Mouse (Mus musculus): ENCODE data around the gene Phf21a. TPM values are rescaled to one million over a fixed set of nuclear protein-coding genes. Genes with fewer than 3 reads are reported as not detected.

Gene Phf21a
- polyA plus RNA-seq, 1 experiment from 2014 or later, result 34.9 TPM

- Histone ChIP-seq H3K9ac (no peak overlapping the region), H3K4me3 (no peak overlapping the region), H3K4me2 (no peak overlapping the region), H3K36me3 (peaks cover 83% of the 10 kb centered on the region), H3K9me3 (no peaks in the 10 kb centered on the region), H3K27ac (no peak overlapping the region), H3K27me3 (no peaks in the 10 kb centered on the region), H3K4me1 (no peaks in the 10 kb centered on the region)
- 46% methylated on average over 5 of the region's 5 CpGs for WGBS
- ATAC-seq (ENCODE audit: insufficient number of reproducible peaks, low FRiP score, low TSS enrichment, low read depth), result no peak
Observed at GRCm38 (mm10) chr2:92350686-92351085, 257.8 kb downstream of the Phf21a start.

- Histone ChIP-seq H3K9me3 (no peaks in the 10 kb centered on the region), H3K27ac (no peak overlapping the region), H3K4me2 (no peak overlapping the region), H3K9ac (no peak overlapping the region), H3K27me3 (no peaks in the 10 kb centered on the region), H3K36me3 (peaks cover 87% of the 10 kb centered on the region), H3K4me3 (no peak overlapping the region), H3K4me1 (no peaks in the 10 kb centered on the region)
- ATAC-seq (ENCODE audit: insufficient number of reproducible peaks, low FRiP score, low TSS enrichment, low read depth), result no peak
- WGBS, result 76% methylated on average over 5 of the region's 5 CpGs
Observed at GRCm38 (mm10) chr2:92353402-92353801, 260.5 kb downstream of the Phf21a start.

GRCm38 (mm10) chr2:92354224-92354623 lies 261.3 kb downstream of the Phf21a start:
- H3K4me1 ChIP-seq, result no peaks in the 10 kb centered on the region
- no peaks in the 10 kb centered on the region for H3K9me3 ChIP-seq
- ATAC-seq (ENCODE audit: insufficient number of reproducible peaks, low FRiP score, low TSS enrichment, low read depth), result no peak
- H3K27me3 ChIP-seq, result no peaks in the 10 kb centered on the region
- H3K36me3 ChIP-seq, result peaks cover 87% of the 10 kb centered on the region
- H3K4me2 ChIP-seq, result no peak overlapping the region
- no peak overlapping the region for H3K9ac ChIP-seq
- H3K4me3 ChIP-seq, result no peak overlapping the region
- no peak overlapping the region for H3K27ac ChIP-seq
- WGBS, result 45% methylated on average over 6 of the region's 6 CpGs

GRCm38 (mm10) chr2:92359301-92359700 lies 266.4 kb downstream of the Phf21a start:
- WGBS, result 86% methylated on average over 2 of the region's 2 CpGs
- no peak overlapping the region for H3K4me2 ChIP-seq
- no peak overlapping the region for H3K4me3 ChIP-seq
- ATAC-seq (ENCODE audit: insufficient number of reproducible peaks, low FRiP score, low TSS enrichment, low read depth), result no peak
- H3K9me3 ChIP-seq, result no peaks in the 10 kb centered on the region
- no peak overlapping the region for H3K9ac ChIP-seq
- H3K36me3 ChIP-seq, result peaks cover 75% of the 10 kb centered on the region
- H3K27ac ChIP-seq, result no peak overlapping the region
- 0 out of 2 replicates have a peak, but pooled peaks cover 2% of the 10 kb centered on the region for H3K4me1 ChIP-seq
- no peaks in the 10 kb centered on the region for H3K27me3 ChIP-seq

- H3K36me3 ChIP-seq, result peaks cover 78% of the 10 kb centered on the region
- ATAC-seq (ENCODE audit: insufficient number of reproducible peaks, low FRiP score, low TSS enrichment, low read depth), result no peak
- 69% methylated on average over 25 of the region's 25 CpGs for WGBS
- H3K27ac ChIP-seq, result 0 out of 2 replicates have a peak overlapping the region, but pooled peaks have one; percentile 11
- no peak overlapping the region for H3K9ac ChIP-seq
- H3K27me3 ChIP-seq, result no peaks in the 10 kb centered on the region
- H3K4me1 ChIP-seq, result 0 out of 2 replicates have a peak, but pooled peaks cover 2% of the 10 kb centered on the region
- H3K4me2 ChIP-seq, result no peak overlapping the region
- no peak overlapping the region for H3K4me3 ChIP-seq
- H3K9me3 ChIP-seq, result no peaks in the 10 kb centered on the region
Observed at GRCm38 (mm10) chr2:92360186-92360823, 267.4 kb downstream of the Phf21a start.

GRCm38 (mm10) chr2:92360893-92361292 lies 268.0 kb downstream of the Phf21a start:
- no peak overlapping the region for H3K9ac ChIP-seq
- no peaks in the 10 kb centered on the region for H3K9me3 ChIP-seq
- no peak overlapping the region for H3K4me3 ChIP-seq
- H3K4me2 ChIP-seq, result no peak overlapping the region
- H3K27me3 ChIP-seq, result no peaks in the 10 kb centered on the region
- 0 out of 2 replicates have a peak, but pooled peaks cover 2% of the 10 kb centered on the region for H3K4me1 ChIP-seq
- peaks cover 75% of the 10 kb centered on the region for H3K36me3 ChIP-seq
- ATAC-seq (ENCODE audit: insufficient number of reproducible peaks, low FRiP score, low TSS enrichment, low read depth), result no peak
- 0 out of 2 replicates have a peak overlapping the region, but pooled peaks have one; percentile 11 for H3K27ac ChIP-seq
- WGBS, result 24% methylated on average over 12 of the region's 12 CpGs

GRCm38 (mm10) chr2:92361795-92362194 lies 268.9 kb downstream of the Phf21a start:
- 0 out of 2 replicates have a peak, but pooled peaks cover 2% of the 10 kb centered on the region for H3K4me1 ChIP-seq
- no peak overlapping the region for H3K4me2 ChIP-seq
- 77% methylated on average over 8 of the region's 8 CpGs for WGBS
- peaks cover 76% of the 10 kb centered on the region for H3K36me3 ChIP-seq
- H3K9ac ChIP-seq, result no peak overlapping the region
- ATAC-seq (ENCODE audit: insufficient number of reproducible peaks, low FRiP score, low TSS enrichment, low read depth), result no peak
- H3K27ac ChIP-seq, result no peak overlapping the region
- no peak overlapping the region for H3K4me3 ChIP-seq
- no peaks in the 10 kb centered on the region for H3K9me3 ChIP-seq
- H3K27me3 ChIP-seq, result no peaks in the 10 kb centered on the region

GRCm38 (mm10) chr2:92362571-92363228 lies 269.8 kb downstream of the Phf21a start:
- H3K36me3 ChIP-seq, result peaks cover 67% of the 10 kb centered on the region
- H3K27me3 ChIP-seq, result no peaks in the 10 kb centered on the region
- no peak overlapping the region for H3K4me3 ChIP-seq
- no peaks in the 10 kb centered on the region for H3K9me3 ChIP-seq
- peaks cover 6% of the 10 kb centered on the region; the same call in 1 of the 2 replicates for H3K4me1 ChIP-seq
- 82% methylated on average over 6 of the region's 6 CpGs for WGBS
- H3K9ac ChIP-seq, result no peak overlapping the region
- H3K4me2 ChIP-seq, result no peak overlapping the region
- H3K27ac ChIP-seq, result peak overlapping the region; percentile 11; the same call in 1 of the 2 replicates
- no peak for ATAC-seq (ENCODE audit: insufficient number of reproducible peaks, low FRiP score, low TSS enrichment, low read depth)

- no peak for ATAC-seq (ENCODE audit: insufficient number of reproducible peaks, low FRiP score, low TSS enrichment, low read depth)
- H3K27me3 ChIP-seq, result no peaks in the 10 kb centered on the region
- no peak overlapping the region for H3K4me3 ChIP-seq
- H3K36me3 ChIP-seq, result peaks cover 53% of the 10 kb centered on the region
- H3K27ac ChIP-seq, result no peak overlapping the region
- H3K4me1 ChIP-seq, result peaks cover 6% of the 10 kb centered on the region; the same call in 1 of the 2 replicates
- no peak overlapping the region for H3K9ac ChIP-seq
- WGBS, result 89% methylated on average over 4 of the region's 4 CpGs
- no peak overlapping the region for H3K4me2 ChIP-seq
- H3K9me3 ChIP-seq, result no peaks in the 10 kb centered on the region
Observed at GRCm38 (mm10) chr2:92364086-92364485, 271.2 kb downstream of the Phf21a start.

- WGBS, result 88% methylated on average over 10 of the region's 10 CpGs
- ATAC-seq (ENCODE audit: insufficient number of reproducible peaks, low FRiP score, low TSS enrichment, low read depth), result no peak
- Histone ChIP-seq H3K4me2 (no peak overlapping the region), H3K4me1 (peaks cover 15% of the 10 kb centered on the region), H3K27ac (no peak overlapping the region), H3K27me3 (no peaks in the 10 kb centered on the region), H3K36me3 (peaks cover 41% of the 10 kb centered on the region), H3K9me3 (no peaks in the 10 kb centered on the region), H3K9ac (no peak overlapping the region), H3K4me3 (no peak overlapping the region)
Observed at GRCm38 (mm10) chr2:92365568-92365967, 272.7 kb downstream of the Phf21a start.

GRCm38 (mm10) chr2:92367383-92368029 lies 274.6 kb downstream of the Phf21a start:
- no peaks in the 10 kb centered on the region for H3K9me3 ChIP-seq
- WGBS, result 29% methylated on average over 20 of the region's 20 CpGs
- H3K4me3 ChIP-seq, result no peak overlapping the region
- H3K27ac ChIP-seq, result no peak overlapping the region
- ATAC-seq (ENCODE audit: insufficient number of reproducible peaks, low FRiP score, low TSS enrichment, low read depth), result no peak
- peaks cover 32% of the 10 kb centered on the region for H3K4me1 ChIP-seq
- no peak overlapping the region for H3K9ac ChIP-seq
- no peak overlapping the region for H3K4me2 ChIP-seq
- no peaks in the 10 kb centered on the region for H3K27me3 ChIP-seq
- peaks cover 32% of the 10 kb centered on the region for H3K36me3 ChIP-seq

- H3K4me2 ChIP-seq, result peak overlapping the region; percentile 81
- no peak overlapping the region for H3K27ac ChIP-seq
- H3K9me3 ChIP-seq, result no peaks in the 10 kb centered on the region
- ATAC-seq (ENCODE audit: insufficient number of reproducible peaks, low FRiP score, low TSS enrichment, low read depth), result no peak
- H3K4me3 ChIP-seq, result peak overlapping the region; percentile 48
- H3K27me3 ChIP-seq, result no peaks in the 10 kb centered on the region
- 8% methylated on average over 19 of the region's 19 CpGs for WGBS
- peak overlapping the region; percentile 47 for H3K9ac ChIP-seq
- peaks cover 55% of the 10 kb centered on the region for H3K4me1 ChIP-seq
- 0 out of 2 replicates have a peak, but pooled peaks cover 10% of the 10 kb centered on the region for H3K36me3 ChIP-seq
Observed at GRCm38 (mm10) chr2:92370375-92370774, 277.5 kb downstream of the Phf21a start.

Data from limb, embryonic 15.5 days (tissue).